Mouse (Mus musculus) E14TG2a.4 (cell line): Measurements from ENCODE around the gene Syt9.

Experiments
- CTCF ChIP-seq: conservative IDR thresholded peaks from 2 replicates; pipeline ENCODE4 v1.5.1; 2014; ENCODE audit warnings: low read length
- NANOG ChIP-seq: IDR thresholded peaks from 2 replicates; pipeline ENCODE4 v1.6.1; 2014; ENCODE audit warnings: borderline replicate concordance, low read length, mixed read lengths

- TF ChIP-seq CTCF, result no peak
- no peak for TF ChIP-seq NANOG
Observed at GRCm38 (mm10) chr7:107540034-107540433, 169.5 kb downstream of the Syt9 start.
